Mouse (Mus musculus) embryonic fibroblast, embryonic 13.5 days (primary cell): ENCODE measurements around the gene Ccdc187.

ENCODE experiments used
- CTCF ChIP-seq: IDR thresholded peaks from 2 replicates; pipeline ENCODE4 v1.5.1; 2011; ENCODE audit warnings: mild to moderate bottlenecking, control low read depth, low read length, moderate library complexity, borderline replicate concordance; ENCODE audit not compliant: insufficient read depth
- POLR2A ChIP-seq: IDR thresholded peaks from 2 replicates; pipeline ENCODE4 v1.6.1; 2011; ENCODE audit warnings: low read depth, mild to moderate bottlenecking, control low read depth, low read length, moderate library complexity

GRCm38 (mm10) chr2:26298856-26299230 lies 4.5 kb upstream of the Ccdc187 start:
- no peak for TF ChIP-seq CTCF
- TF ChIP-seq POLR2A = no peak
